Mouse (Mus musculus): ENCODE measurements around the gene Ets2.

DNA sequence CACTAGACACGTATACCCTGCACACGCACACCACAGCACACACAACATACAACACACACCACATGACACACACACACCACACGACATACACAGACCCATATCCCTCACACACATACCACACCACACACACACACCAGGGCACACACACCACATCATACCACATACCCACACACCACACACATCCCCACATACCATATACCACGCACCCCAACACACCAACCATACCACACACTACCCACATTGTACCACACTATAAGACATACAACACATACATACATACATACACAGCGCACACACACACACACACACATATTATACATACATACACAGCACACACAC, 68.1 kb downstream of the Ets2 start:
- no peak; the same call in 1 of the 2 replicates for TF ChIP-seq POLR2A (IDR thresholded peaks at IDR 0.05; ENCODE audit: low read depth, low read length)
- TF ChIP-seq CTCF (IDR thresholded peaks at IDR 0.05; ENCODE audit: borderline replicate concordance, insufficient read depth, low read length), result no peak
